Mouse (Mus musculus) 3134 (cell line): ENCODE data around the gene Cdk5r1.
"Not testable (repeated sequence)": the region's sequence is repeated elsewhere in the genome, so short reads cannot be mapped to it uniquely, and the experiment has no call there.

ENCODE experiments used
- DNase-seq: peaks from one replicate; pipeline ENCODE4 v3.0.0-alpha.2; 2011; ENCODE audit warnings: low spot score; ENCODE audit not compliant: insufficient read length; ENCODE audit errors: extremely low read depth

Gene Cdk5r1

GRCm38 (mm10) chr11:80476222-80477189, at the start of gene Cdk5r1:
Gene Cdk5r1, plus strand, starts transcription at chr11:80477023.
- peak; percentile 89 for DNase-seq

GRCm38 (mm10) chr11:80428381-80429008, 48.3 kb upstream of the Cdk5r1 start, which contains the start of gene Psmd11:
Gene Psmd11, plus strand, starts transcription at chr11:80428615.
- peak; percentile 95 for DNase-seq

GRCm38 (mm10) chr11:80429009-80429475, 47.8 kb upstream of the Cdk5r1 start:
- peak; percentile 70 for DNase-seq

- DNase-seq: peak; percentile 24
Observed at GRCm38 (mm10) chr11:80429500-80430166, 47.2 kb upstream of the Cdk5r1 start.

- DNase-seq: no peak
Observed at GRCm38 (mm10) chr11:80430366-80430910, 46.4 kb upstream of the Cdk5r1 start.

- no peak for DNase-seq
Observed at GRCm38 (mm10) chr11:80446916-80447315, 29.9 kb upstream of the Cdk5r1 start.

- no peak for DNase-seq
Observed at GRCm38 (mm10) chr11:80449859-80450258, 27.0 kb upstream of the Cdk5r1 start.

GRCm38 (mm10) chr11:80452242-80452641, 24.6 kb upstream of the Cdk5r1 start:
- no peak for DNase-seq

GRCm38 (mm10) chr11:80453198-80453597, 23.6 kb upstream of the Cdk5r1 start:
- no peak for DNase-seq

- DNase-seq: not testable (repeated sequence)
Observed at GRCm38 (mm10) chr11:80463605-80464130, 13.2 kb upstream of the Cdk5r1 start.

- no peak for DNase-seq
Observed at GRCm38 (mm10) chr11:80471836-80472605, 4.8 kb upstream of the Cdk5r1 start.

- no peak for DNase-seq
Observed at GRCm38 (mm10) chr11:80474175-80474691, 2.6 kb upstream of the Cdk5r1 start.

- no peak for DNase-seq
Observed at GRCm38 (mm10) chr11:80474846-80475245, 2.0 kb upstream of the Cdk5r1 start.

GRCm38 (mm10) chr11:80475544-80475943, 1.3 kb upstream of the Cdk5r1 start:
- no peak for DNase-seq

- no peak for DNase-seq
Observed at GRCm38 (mm10) chr11:80477341-80478199, 747 bp downstream of the Cdk5r1 start.

GRCm38 (mm10) chr11:80478694-80479412, 2.0 kb downstream of the Cdk5r1 start:
- no peak for DNase-seq

- no peak for DNase-seq
Observed at GRCm38 (mm10) chr11:80479425-80479824, 2.6 kb downstream of the Cdk5r1 start.
